Mouse (Mus musculus) CD4-positive, CD25-positive, alpha-beta regulatory T cell (primary cell): ENCODE measurements around the gene Lrfn4. TPM values are rescaled to one million over a fixed set of nuclear protein-coding genes. Genes with fewer than 3 reads are reported as not detected.

Experiments used
- polyA plus RNA-seq: library from polyadenylated mRNA; unstranded; fragments of 100-300 nt; shearing (Covaris generic); gene quantifications from one replicate; pipeline ENCODE4 v1.2.1, GENCODE M21; 2017

The Lrfn4 gene
- 1.2 TPM for polyA plus RNA-seq

GRCm38 (mm10) chr19:4615151-4616093, at the start of gene Lrfn4:
Gene Lrfn4, minus strand, starts transcription at chr19:4615667.

GRCm38 (mm10) chr19:4625179-4625828, 9.8 kb upstream of the Lrfn4 start, which contains the start of gene Rce1:
Gene Rce1, minus strand, starts transcription at chr19:4625641.

Other genes with a start within 250 kb of the Lrfn4 start
- gene Kdm2a, start 217.4 kb downstream of the Lrfn4 start, polyA plus RNA-seq: 71.8 TPM
- gene Rhod, start 176.2 kb downstream of the Lrfn4 start, polyA plus RNA-seq: 4.6 TPM
- gene Syt12, start 138.2 kb downstream of the Lrfn4 start, polyA plus RNA-seq: 0.14 TPM
- not detected for gene 2010003K11Rik, start 117.1 kb downstream of the Lrfn4 start, polyA plus RNA-seq
- gene Pcx, start 105.2 kb downstream of the Lrfn4 start, polyA plus RNA-seq: 2.6 TPM
- gene Rce1, start 10.0 kb upstream of the Lrfn4 start, polyA plus RNA-seq: 74.5 TPM
- 0.34 TPM for gene Gm960, start 83.0 kb upstream of the Lrfn4 start, polyA plus RNA-seq
- gene Sptbn2, start 95.5 kb upstream of the Lrfn4 start, polyA plus RNA-seq: 0.36 TPM
- gene Rbm4b, start 140.8 kb upstream of the Lrfn4 start, polyA plus RNA-seq: 41.6 TPM
- 47.6 TPM for gene Rbm4, start 178.2 kb upstream of the Lrfn4 start, polyA plus RNA-seq
- gene Gm21992, start 195.9 kb upstream of the Lrfn4 start, polyA plus RNA-seq: 28.3 TPM
- 62.4 TPM for gene Rbm14, start 196.0 kb upstream of the Lrfn4 start, polyA plus RNA-seq
- gene Ccs, start 223.7 kb upstream of the Lrfn4 start, polyA plus RNA-seq: 128 TPM
- gene Ccdc87, start 223.7 kb upstream of the Lrfn4 start, polyA plus RNA-seq: 0.14 TPM
- 2.9 TPM for gene Ctsf, start 239.5 kb upstream of the Lrfn4 start, polyA plus RNA-seq